Mouse (Mus musculus): ENCODE measurements around the gene Arhgap32. TPM values are rescaled to one million over a fixed set of nuclear protein-coding genes. Genes with fewer than 3 reads are reported as not detected.

Arhgap32 gene
- polyA plus RNA-seq, 1 experiment from 2014 or later: 7.3 TPM

GRCm38 (mm10) chr9:32279789-32280188 lies 163.9 kb downstream of the Arhgap32 start:
- H3K4me3 ChIP-seq: no peak overlapping the region
- no peaks in the 10 kb centered on the region for H3K9me3 ChIP-seq
- H3K27ac ChIP-seq: no peak overlapping the region
- peaks cover 5% of the 10 kb centered on the region for H3K4me1 ChIP-seq
- no peaks in the 10 kb centered on the region for H3K27me3 ChIP-seq
- H3K36me3 ChIP-seq: no peaks in the 10 kb centered on the region
- no peak overlapping the region for H3K4me2 ChIP-seq
- WGBS: 67% methylated on average over 3 of the region's 3 CpGs
- ATAC-seq (ENCODE audit: insufficient number of reproducible peaks, insufficient read depth, low FRiP score, low TSS enrichment, low read depth): no peak
- no peak overlapping the region for H3K9ac ChIP-seq

DNA sequence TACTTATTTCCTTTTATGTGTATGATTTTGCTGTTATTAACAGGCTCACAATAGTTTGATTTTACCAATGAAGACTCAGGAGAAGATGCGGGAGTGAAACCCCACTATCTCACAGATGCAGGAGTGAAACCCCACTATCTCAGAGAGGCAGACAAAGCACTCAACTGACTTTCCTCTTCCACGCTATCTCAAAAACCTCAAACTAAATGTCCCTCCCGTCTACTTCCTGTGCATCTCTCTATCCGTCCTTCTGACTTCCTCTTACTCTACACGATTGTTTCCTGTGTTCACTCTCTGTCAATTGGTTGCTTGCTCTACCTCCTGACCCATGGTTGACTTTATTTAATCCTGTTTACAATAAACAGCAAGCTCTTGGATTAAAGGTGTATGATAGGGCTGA lies 164.5 kb downstream of the Arhgap32 start:
- H3K4me1 ChIP-seq: peaks cover 5% of the 10 kb centered on the region
- no peaks in the 10 kb centered on the region for H3K27me3 ChIP-seq
- H3K9me3 ChIP-seq: no peaks in the 10 kb centered on the region
- no peak overlapping the region for H3K4me3 ChIP-seq
- 77% methylated on average over 5 of the region's 5 CpGs for WGBS
- H3K4me2 ChIP-seq: no peak overlapping the region
- H3K36me3 ChIP-seq: no peaks in the 10 kb centered on the region
- no peak overlapping the region for H3K27ac ChIP-seq
- ATAC-seq (ENCODE audit: insufficient number of reproducible peaks, insufficient read depth, low FRiP score, low TSS enrichment, low read depth): no peak
- no peak overlapping the region for H3K9ac ChIP-seq

GRCm38 (mm10) chr9:32283591-32283990 lies 167.7 kb downstream of the Arhgap32 start:
- H3K4me3 ChIP-seq: no peak overlapping the region
- no peaks in the 10 kb centered on the region for H3K36me3 ChIP-seq
- no peaks in the 10 kb centered on the region for H3K27me3 ChIP-seq
- ATAC-seq (ENCODE audit: insufficient number of reproducible peaks, insufficient read depth, low FRiP score, low TSS enrichment, low read depth): no peak
- peaks cover 5% of the 10 kb centered on the region for H3K4me1 ChIP-seq
- 91% methylated on average over 5 of the region's 5 CpGs for WGBS
- no peak overlapping the region for H3K27ac ChIP-seq
- H3K9ac ChIP-seq: no peak overlapping the region
- H3K9me3 ChIP-seq: no peaks in the 10 kb centered on the region
- no peak overlapping the region for H3K4me2 ChIP-seq

GRCm38 (mm10) chr9:32291618-32292017 lies 175.7 kb downstream of the Arhgap32 start:
- Histone ChIP-seq H3K4me3 (no peak overlapping the region), H3K4me2 (no peak overlapping the region), H3K27ac (no peak overlapping the region), H3K9ac (no peak overlapping the region), H3K36me3 (no peaks in the 10 kb centered on the region), H3K9me3 (no peaks in the 10 kb centered on the region), H3K4me1 (no peaks in the 10 kb centered on the region), H3K27me3 (no peaks in the 10 kb centered on the region)
- WGBS: 48% methylated on average over 7 of the region's 7 CpGs
- no peak for ATAC-seq (ENCODE audit: insufficient number of reproducible peaks, insufficient read depth, low FRiP score, low TSS enrichment, low read depth)

DNA sequence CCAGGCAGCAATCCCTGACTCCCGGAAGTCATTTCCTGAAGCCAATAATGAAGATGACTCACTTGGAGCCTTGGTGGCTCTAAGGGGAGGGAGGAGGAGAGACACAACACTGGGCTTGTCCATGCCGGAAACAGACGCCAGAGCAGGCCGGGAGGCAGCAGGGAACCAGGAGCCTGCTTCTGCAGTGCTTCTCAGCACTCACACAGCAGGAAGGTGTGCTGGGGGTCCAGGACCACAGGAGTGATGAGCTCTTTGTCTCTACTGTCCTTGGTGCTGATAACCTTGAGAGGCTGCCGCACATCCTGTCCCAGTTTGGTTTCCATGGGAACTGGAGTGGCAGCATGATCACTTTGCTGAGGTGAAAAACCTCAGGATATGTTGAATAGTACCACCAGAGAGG lies 176.8 kb downstream of the Arhgap32 start:
- H3K9me3 ChIP-seq: no peaks in the 10 kb centered on the region
- H3K4me2 ChIP-seq: no peak overlapping the region
- no peaks in the 10 kb centered on the region for H3K27me3 ChIP-seq
- H3K4me1 ChIP-seq: no peaks in the 10 kb centered on the region
- no peak overlapping the region for H3K4me3 ChIP-seq
- no peak overlapping the region for H3K27ac ChIP-seq
- H3K9ac ChIP-seq: no peak overlapping the region
- ATAC-seq (ENCODE audit: insufficient number of reproducible peaks, insufficient read depth, low FRiP score, low TSS enrichment, low read depth): no peak
- H3K36me3 ChIP-seq: no peaks in the 10 kb centered on the region
- 34% methylated on average over 5 of the region's 5 CpGs for WGBS

GRCm38 (mm10) chr9:32295061-32295800 lies 179.3 kb downstream of the Arhgap32 start:
- 89% methylated on average over 9 of the region's 9 CpGs for WGBS
- H3K4me1 ChIP-seq: no peaks in the 10 kb centered on the region

DNA sequence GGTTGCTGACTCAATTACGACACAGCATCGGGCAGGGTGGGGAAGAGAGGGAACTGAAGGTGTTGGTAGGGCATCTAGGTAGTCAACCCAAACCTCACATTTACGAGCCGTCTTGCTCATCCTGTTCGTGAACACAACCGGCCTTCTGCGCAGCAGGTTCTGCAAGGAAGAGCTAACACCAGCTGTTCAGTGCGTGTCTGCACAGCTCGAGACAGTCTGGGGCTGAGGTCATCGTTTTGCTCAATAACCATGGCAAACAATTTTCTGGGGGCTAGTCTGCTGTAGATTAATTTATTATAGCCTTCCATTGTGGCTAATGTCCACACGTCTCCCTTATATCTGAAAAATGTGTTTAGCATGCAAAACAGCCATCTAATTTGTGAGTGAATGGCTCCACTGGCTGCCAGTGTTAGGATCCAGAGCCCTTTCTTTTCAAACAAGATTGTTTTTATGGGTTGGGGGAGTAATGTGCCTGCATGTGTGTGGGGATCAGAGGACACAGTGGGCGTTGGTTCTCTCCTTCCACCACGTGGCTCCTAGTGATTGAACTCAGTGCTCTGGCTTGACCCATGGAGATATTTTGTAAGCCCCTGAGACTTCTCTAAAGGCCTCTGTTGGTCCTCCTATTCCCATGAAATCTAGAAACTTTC lies 186.7 kb downstream of the Arhgap32 start:
- 72% methylated on average over 13 of the region's 13 CpGs for WGBS
- Histone ChIP-seq H3K4me3 (no peak overlapping the region), H3K9ac (no peak overlapping the region)

More at GRCm38 (mm10) chr9:32295061-32295800, 179.3 kb downstream of the Arhgap32 start:
- H3K27me3 ChIP-seq: no peaks in the 10 kb centered on the region
- no peak overlapping the region for H3K27ac ChIP-seq
- H3K4me3 ChIP-seq: no peak overlapping the region
- no peaks in the 10 kb centered on the region for H3K36me3 ChIP-seq
- no peak overlapping the region for H3K9ac ChIP-seq
- no peak for ATAC-seq (ENCODE audit: insufficient number of reproducible peaks, insufficient read depth, low FRiP score, low TSS enrichment, low read depth)
- H3K9me3 ChIP-seq: no peaks in the 10 kb centered on the region
- no peak overlapping the region for H3K4me2 ChIP-seq

GRCm38 (mm10) chr9:32311786-32312185 lies 195.8 kb downstream of the Arhgap32 start:
- H3K4me3 ChIP-seq: no peak overlapping the region
- H3K4me2 ChIP-seq: no peak overlapping the region
- WGBS: 61% methylated on average over 14 of the region's 14 CpGs
- H3K9ac ChIP-seq: no peak overlapping the region
- no peaks in the 10 kb centered on the region for H3K9me3 ChIP-seq
- H3K27me3 ChIP-seq: no peaks in the 10 kb centered on the region; the same call in 1 of the 2 replicates
- ATAC-seq (ENCODE audit: insufficient number of reproducible peaks, insufficient read depth, low FRiP score, low TSS enrichment, low read depth): no peak
- no peaks in the 10 kb centered on the region for H3K4me1 ChIP-seq
- H3K36me3 ChIP-seq: no peaks in the 10 kb centered on the region
- H3K27ac ChIP-seq: no peak overlapping the region

More for the DNA sequence above, 186.7 kb downstream of the Arhgap32 start:
- no peaks in the 10 kb centered on the region for H3K4me1 ChIP-seq
- H3K9me3 ChIP-seq: no peaks in the 10 kb centered on the region
- ATAC-seq (ENCODE audit: insufficient number of reproducible peaks, insufficient read depth, low FRiP score, low TSS enrichment, low read depth): no peak
- no peaks in the 10 kb centered on the region for H3K36me3 ChIP-seq
- H3K27me3 ChIP-seq: no peaks in the 10 kb centered on the region
- no peak overlapping the region for H3K27ac ChIP-seq
- H3K4me2 ChIP-seq: no peak overlapping the region

GRCm38 (mm10) chr9:32312208-32312607 lies 196.3 kb downstream of the Arhgap32 start:
- no peaks in the 10 kb centered on the region for H3K36me3 ChIP-seq
- no peak overlapping the region for H3K4me3 ChIP-seq
- WGBS: 73% methylated on average over 4 of the region's 4 CpGs
- no peak for ATAC-seq (ENCODE audit: insufficient number of reproducible peaks, insufficient read depth, low FRiP score, low TSS enrichment, low read depth)
- no peaks in the 10 kb centered on the region for H3K9me3 ChIP-seq
- H3K27me3 ChIP-seq: no peaks in the 10 kb centered on the region; the same call in 1 of the 2 replicates
- no peak overlapping the region for H3K9ac ChIP-seq
- H3K27ac ChIP-seq: no peak overlapping the region
- no peak overlapping the region for H3K4me2 ChIP-seq
- no peaks in the 10 kb centered on the region for H3K4me1 ChIP-seq

DNA sequence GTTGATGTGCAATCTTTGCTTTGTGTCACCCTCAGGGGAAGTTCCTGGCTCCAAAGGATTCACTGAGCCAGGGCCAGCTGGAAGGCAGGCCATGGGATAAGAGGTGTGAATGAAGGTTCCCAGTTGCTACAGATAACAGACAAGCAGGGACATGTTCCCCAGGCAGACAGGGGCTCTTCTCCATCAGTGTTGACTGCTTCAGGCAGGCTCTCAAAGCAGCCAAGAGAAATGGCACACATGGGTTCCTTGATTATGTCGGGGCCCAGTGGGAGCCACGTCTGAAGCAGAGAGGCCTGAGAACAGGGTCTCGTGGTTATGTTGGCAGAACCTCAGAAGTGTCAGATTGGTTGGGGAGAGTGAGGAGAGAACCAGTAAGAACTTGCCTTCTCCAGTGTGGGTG lies 198.1 kb downstream of the Arhgap32 start:
- no peak overlapping the region for H3K9ac ChIP-seq
- 62% methylated on average over 3 of the region's 3 CpGs for WGBS
- no peaks in the 10 kb centered on the region; the same call in 1 of the 2 replicates for H3K27me3 ChIP-seq
- no peak overlapping the region for H3K27ac ChIP-seq
- H3K4me1 ChIP-seq: no peaks in the 10 kb centered on the region
- no peaks in the 10 kb centered on the region for H3K9me3 ChIP-seq
- no peak for ATAC-seq (ENCODE audit: insufficient number of reproducible peaks, insufficient read depth, low FRiP score, low TSS enrichment, low read depth)
- no peaks in the 10 kb centered on the region for H3K36me3 ChIP-seq
- H3K4me3 ChIP-seq: no peak overlapping the region
- H3K4me2 ChIP-seq: no peak overlapping the region

GRCm38 (mm10) chr9:32315999-32316398 lies 200.1 kb downstream of the Arhgap32 start:
- no peak overlapping the region for H3K9ac ChIP-seq
- no peaks in the 10 kb centered on the region; the same call in 1 of the 2 replicates for H3K27me3 ChIP-seq
- H3K9me3 ChIP-seq: no peaks in the 10 kb centered on the region
- no peak overlapping the region for H3K4me3 ChIP-seq
- no peak overlapping the region for H3K4me2 ChIP-seq
- ATAC-seq (ENCODE audit: insufficient number of reproducible peaks, insufficient read depth, low FRiP score, low TSS enrichment, low read depth): no peak
- H3K4me1 ChIP-seq: no peaks in the 10 kb centered on the region
- WGBS: 84% methylated on average over 3 of the region's 3 CpGs
- H3K27ac ChIP-seq: no peak overlapping the region
- no peaks in the 10 kb centered on the region for H3K36me3 ChIP-seq

All from embryonic facial prominence, embryonic 13.5 days (tissue).